Mouse (Mus musculus) cerebellum, adult 2 months (tissue): ENCODE results near the gene Vamp2. TPM values are rescaled to one million over a fixed set of nuclear protein-coding genes. Genes with fewer than 3 reads are reported as not detected.

Experiments used
- DNase-seq, 2 experiments: peaks; one replicate each; pipeline ENCODE4 v3.0.0; 2021
- H3K27ac ChIP-seq: fragments of 200-500 bp; 2 replicates; pipeline ENCODE4 v1.5.1; 2012; ENCODE audit warnings: low read length, control low read depth, inconsistent platforms; ENCODE audit not compliant: insufficient read depth
- H3K27me3 ChIP-seq: fragments of 200-500 bp; 2 replicates; pipeline ENCODE4 v1.6.1; 2012; ENCODE audit warnings: inconsistent platforms, mild to moderate bottlenecking, low read length, moderate library complexity; ENCODE audit not compliant: control insufficient read depth, insufficient read depth
- H3K4me1 ChIP-seq: fragments of 200-500 bp; 2 replicates; pipeline ENCODE4 v1.6.1; 2011; ENCODE audit warnings: low read length; ENCODE audit not compliant: control insufficient read depth, insufficient read depth
- H3K4me3 ChIP-seq: fragments of 200-500 bp; replicated peaks from 2 replicates; pipeline ENCODE3; 2011; ENCODE audit warnings: mild to moderate bottlenecking, low read depth, low read length, control low read depth; ENCODE audit not compliant: insufficient read depth
- CTCF ChIP-seq: fragments of 200-500 bp; IDR thresholded peaks from 2 replicates; pipeline ENCODE4 v1.5.1; 2011; ENCODE audit warnings: low read depth, mild to moderate bottlenecking, control low read depth, low read length, moderate library complexity, borderline replicate concordance; ENCODE audit not compliant: insufficient read depth
- POLR2A ChIP-seq: fragments of 200-500 bp; IDR thresholded peaks from 2 replicates; pipeline ENCODE4 v1.6.1; 2011; ENCODE audit warnings: low read length, control low read depth, borderline replicate concordance; ENCODE audit not compliant: insufficient read depth
- WGBS: fragments of 180-500 bp; shearing (Covaris S2); methylation state at CpG from one replicate; pipeline ENCODE4 v1.1.7; 2018; 5-methylcytosine and 5-hydroxymethylcytosine counted together
- polyA plus RNA-seq: library from polyadenylated mRNA; depleted of rRNA; stranded (reverse); fragments of >200 nt; gene quantifications from 2 replicates; pipeline ENCODE4 v1.2.3, GENCODE M21; 2012; rRNA removed

The Vamp2 gene
- polyA plus RNA-seq, 1 experiment = 672 TPM

DNA sequence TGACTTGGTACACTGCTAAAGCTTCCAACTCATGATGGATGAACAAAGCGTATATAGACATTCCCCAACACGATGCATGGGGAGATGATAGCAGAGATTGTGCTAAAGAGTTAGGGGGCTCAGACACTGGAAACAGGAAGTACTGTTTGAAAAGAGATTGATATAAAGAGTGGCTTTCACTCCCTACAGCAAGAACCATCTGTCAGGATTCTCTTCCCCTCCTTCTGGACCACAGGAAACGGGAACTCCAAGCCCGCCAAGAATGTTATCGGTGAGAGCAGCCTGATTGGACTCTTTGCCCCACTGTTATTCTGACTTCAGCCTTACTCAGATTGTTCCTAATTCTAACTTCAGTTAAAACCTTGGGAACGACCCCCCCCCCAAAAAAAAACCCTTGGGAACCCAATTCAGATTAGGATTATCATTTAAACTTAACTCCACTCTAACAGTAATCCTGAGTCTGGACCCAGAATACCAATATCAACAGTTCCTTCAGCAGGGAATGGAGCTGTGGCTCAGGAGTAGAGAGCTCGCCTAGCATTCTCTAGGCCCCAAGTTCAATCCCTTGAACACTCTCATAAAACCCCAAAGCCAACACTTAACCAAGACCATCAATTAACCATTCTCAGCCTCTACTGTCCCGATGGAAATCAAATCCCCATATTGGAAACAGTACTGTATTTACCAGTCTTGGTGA, 40.3 kb downstream of the Vamp2 start:
- Histone ChIP-seq H3K4me1 (no peaks in the 10 kb centered on the region), H3K27ac (no peak overlapping the region), H3K27me3 (no peaks in the 10 kb centered on the region), H3K4me3 (no peak overlapping the region)
- no peak for DNase-seq
- TF ChIP-seq POLR2A (no peak), CTCF (no peak)
- 65% methylated on average over 8 of the region's 8 CpGs for WGBS

DNA sequence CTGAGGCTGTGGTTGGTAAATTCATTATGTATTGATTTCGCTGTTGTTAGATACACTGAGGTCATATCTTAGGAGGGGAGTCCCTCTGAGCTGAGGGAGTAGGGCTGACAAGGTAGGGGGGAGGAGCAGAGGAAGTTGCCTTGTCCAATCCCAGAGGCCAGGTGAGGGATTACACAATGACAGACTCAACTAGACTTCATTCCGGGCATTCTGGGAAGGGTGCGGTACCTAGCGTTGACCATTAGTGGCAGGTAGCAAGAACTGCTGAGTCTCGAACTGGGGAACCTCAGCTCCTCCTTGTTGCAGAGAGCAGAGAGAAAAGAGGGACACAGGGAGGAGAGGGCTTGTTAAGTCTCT, 45.3 kb downstream of the Vamp2 start:
- TF ChIP-seq CTCF (0 out of 2 replicates have a peak, but pooled peaks have one; percentile 4), POLR2A (no peak)
- H3K4me3 ChIP-seq = peak overlapping the region; percentile 87
- DNase-seq = no peak
- H3K27ac ChIP-seq = no peak overlapping the region
- no peaks in the 10 kb centered on the region for H3K27me3 ChIP-seq
- WGBS = 29% methylated on average over 5 of the region's 5 CpGs
- H3K4me1 ChIP-seq = 0 out of 2 replicates have a peak, but pooled peaks cover 5% of the 10 kb centered on the region

DNA sequence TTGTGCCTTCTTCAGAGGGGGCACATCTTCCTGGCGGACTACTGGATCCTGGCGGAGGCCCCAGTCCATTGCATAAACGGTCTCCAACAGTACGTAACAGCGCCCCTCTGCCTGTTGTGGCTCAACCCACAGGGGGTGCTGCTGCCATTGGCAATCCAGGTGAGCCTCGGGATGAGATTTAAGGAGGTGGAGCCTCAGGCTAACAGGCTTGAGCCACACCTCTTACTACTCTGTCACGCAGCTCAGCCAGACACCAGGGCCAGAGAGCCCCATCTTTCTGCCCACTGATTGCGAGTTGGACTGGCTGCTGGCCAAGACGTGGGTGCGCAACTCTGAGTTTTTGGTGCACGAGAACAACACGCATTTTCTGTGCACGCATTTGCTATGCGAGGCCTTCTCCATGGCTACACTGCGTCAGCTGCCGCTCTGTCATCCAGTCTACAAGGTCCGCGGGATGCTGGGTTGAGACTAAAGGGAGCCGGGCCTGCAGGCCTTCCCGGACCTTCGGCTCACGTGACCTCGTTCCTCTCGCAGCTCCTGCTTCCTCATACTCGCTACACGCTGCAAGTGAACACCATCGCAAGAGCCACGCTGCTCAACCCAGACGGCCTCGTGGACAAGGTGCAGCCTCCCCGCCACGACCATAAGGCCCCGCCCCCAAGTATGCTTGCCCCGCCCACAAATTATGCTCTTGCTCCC, 45.8 kb downstream of the Vamp2 start:
- no peak overlapping the region for H3K27ac ChIP-seq
- 0 out of 2 replicates have a peak, but pooled peaks have one; percentile 18 for TF ChIP-seq POLR2A
- peak; percentile 49 for TF ChIP-seq CTCF
- 0 out of 2 replicates have a peak, but pooled peaks cover 5% of the 10 kb centered on the region for H3K4me1 ChIP-seq
- 3% methylated on average over 34 of the region's 34 CpGs for WGBS
- peak; percentile 72 to 77 for DNase-seq
- H3K4me3 ChIP-seq = peak overlapping the region; percentile 87
- H3K27me3 ChIP-seq = no peaks in the 10 kb centered on the region

DNA sequence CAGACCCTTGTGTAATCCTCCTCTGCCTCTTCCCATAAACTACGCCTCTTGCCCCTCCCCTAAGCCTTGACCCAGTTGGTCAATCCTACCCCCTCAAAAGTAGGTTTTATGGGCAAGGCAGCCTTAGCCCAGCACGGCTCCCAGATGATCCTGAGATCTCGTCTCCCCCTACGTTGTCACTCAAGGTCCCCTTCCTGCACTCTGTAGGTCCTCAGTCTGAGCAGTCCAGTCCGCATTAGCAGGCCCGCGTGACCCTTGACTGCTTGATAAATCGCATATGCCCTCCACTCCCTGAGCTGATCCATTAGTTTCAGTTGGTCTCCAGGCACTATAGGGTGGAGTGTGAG, 46.3 kb downstream of the Vamp2 start:
- 0 out of 2 replicates have a peak, but pooled peaks cover 5% of the 10 kb centered on the region for H3K4me1 ChIP-seq
- H3K27ac ChIP-seq = no peak overlapping the region
- no peak for DNase-seq
- no peaks in the 10 kb centered on the region for H3K27me3 ChIP-seq
- TF ChIP-seq POLR2A = no peak
- no peak for TF ChIP-seq CTCF
- WGBS = 63% methylated on average over 8 of the region's 8 CpGs
- peak overlapping the region; percentile 87 for H3K4me3 ChIP-seq

DNA sequence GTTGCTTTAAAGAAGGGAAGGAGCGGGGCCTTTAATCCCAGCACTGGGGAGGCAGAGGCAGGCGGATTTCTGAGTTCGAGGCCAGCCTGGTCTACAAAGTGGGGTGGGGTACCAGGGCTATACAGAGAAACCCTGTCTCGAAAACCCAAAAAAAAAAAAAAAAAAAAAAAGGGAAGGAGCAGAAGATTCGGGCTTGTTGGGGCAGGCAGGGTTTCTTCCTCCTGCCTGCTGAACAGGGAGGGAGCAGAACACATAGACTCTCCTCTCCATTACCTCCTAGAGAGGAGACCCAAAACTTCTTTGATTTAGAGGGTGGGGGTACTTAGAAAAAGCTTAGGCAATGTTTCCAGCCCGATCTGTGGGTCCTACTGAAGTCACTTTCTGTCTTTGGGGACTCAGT, 47.1 kb downstream of the Vamp2 start:
- Histone ChIP-seq H3K4me1 (0 out of 2 replicates have a peak, but pooled peaks cover 5% of the 10 kb centered on the region), H3K27ac (no peak overlapping the region), H3K4me3 (no peak overlapping the region), H3K27me3 (no peaks in the 10 kb centered on the region)
- WGBS = 94% methylated on average over 6 of the region's 6 CpGs
- DNase-seq = no peak
- TF ChIP-seq POLR2A (no peak), CTCF (no peak)

Other genes starting within 250 kb of the Vamp2 start
- gene Ndel1, start 216.6 kb upstream of the Vamp2 start, polyA plus RNA-seq = 91.1 and 103 TPM in 2 replicates
- 0.05 TPM in 1 of 2 replicates, not detected in the other for gene Rnf222, start 199.9 kb upstream of the Vamp2 start, polyA plus RNA-seq
- gene Rpl26, start 186.9 kb upstream of the Vamp2 start, polyA plus RNA-seq = 1,554 and 1,707 TPM in 2 replicates
- gene Odf4, start 161.4 kb upstream of the Vamp2 start, polyA plus RNA-seq = 1.0 and 1.1 TPM in 2 replicates
- gene Arhgef15, start 131.0 kb upstream of the Vamp2 start, polyA plus RNA-seq = 33.0 and 34.7 TPM in 2 replicates
- 11.5 and 12.1 TPM in 2 replicates for gene Slc25a35, start 120.4 kb upstream of the Vamp2 start, polyA plus RNA-seq
- gene Rangrf, start 113.3 kb upstream of the Vamp2 start, polyA plus RNA-seq = 54.4 and 55.5 TPM in 2 replicates
- gene Pfas, start 80.0 kb upstream of the Vamp2 start, polyA plus RNA-seq = 23.1 and 23.2 TPM in 2 replicates
- gene Ctc1, start 72.6 kb upstream of the Vamp2 start, polyA plus RNA-seq = 44.1 and 46.3 TPM in 2 replicates
- gene Aurkb, start 42.8 kb upstream of the Vamp2 start, polyA plus RNA-seq = 0.51 and 0.55 TPM in 2 replicates
- 34.9 and 36.7 TPM in 2 replicates for gene Borcs6, start 28.8 kb upstream of the Vamp2 start, polyA plus RNA-seq
- gene Tmem107, start 17.7 kb upstream of the Vamp2 start, polyA plus RNA-seq = 13.4 and 15.8 TPM in 2 replicates
- gene Per1, start 6.7 kb downstream of the Vamp2 start, polyA plus RNA-seq = 34.4 and 37.2 TPM in 2 replicates
- 0.44 and 0.59 TPM in 2 replicates for gene Hes7, start 31.9 kb downstream of the Vamp2 start, polyA plus RNA-seq
- 1.3 and 1.4 TPM in 2 replicates for gene 9130213A22Rik, start 34.1 kb downstream of the Vamp2 start, polyA plus RNA-seq
- 10.8 and 16.0 TPM in 2 replicates for gene Aloxe3, start 37.4 kb downstream of the Vamp2 start, polyA plus RNA-seq
- gene Alox12b, start 68.5 kb downstream of the Vamp2 start, polyA plus RNA-seq = 0.59 and 0.60 TPM in 2 replicates
- 5.2 and 5.5 TPM in 2 replicates for gene Alox8, start 109.4 kb downstream of the Vamp2 start, polyA plus RNA-seq
- gene Gucy2e, start 148.5 kb downstream of the Vamp2 start, polyA plus RNA-seq = 1.4 and 1.8 TPM in 2 replicates
- 22.0 and 23.0 TPM in 2 replicates for gene Cntrob, start 235.3 kb downstream of the Vamp2 start, polyA plus RNA-seq
- 81.4 and 83.6 TPM in 2 replicates for gene Trappc1, start 235.5 kb downstream of the Vamp2 start, polyA plus RNA-seq
- gene Kcnab3, start 237.8 kb downstream of the Vamp2 start, polyA plus RNA-seq = 93.6 and 117 TPM in 2 replicates